Mouse (Mus musculus): ENCODE results near the gene Opn1mw. TPM values are rescaled to one million over a fixed set of nuclear protein-coding genes. Genes with fewer than 3 reads are reported as not detected.
"Not testable (repeated sequence)": the region's sequence is repeated elsewhere in the genome, so short reads cannot be mapped to it uniquely, and the experiment has no call there.

The Opn1mw gene
- polyA plus RNA-seq, 1 experiment from 2014 or later, result not detected

- Histone ChIP-seq H3K4me1 (replicated peaks; ENCODE audit: control insufficient read depth, insufficient read depth) (no peaks in the 10 kb centered on the region), H3K36me3 (ENCODE audit: control insufficient read depth, insufficient read depth, low read length) (no peaks in the 10 kb centered on the region), H3K4me2 (replicated peaks; ENCODE audit: low read depth) (no peak overlapping the region), H3K27me3 (ENCODE audit: control insufficient read depth, insufficient read depth, low read length) (no peaks in the 10 kb centered on the region), H3K9me3 (ENCODE audit: control insufficient read depth, low read length) (no peaks in the 10 kb centered on the region), H3K9ac (ENCODE audit: low read length) (no peak overlapping the region), H3K4me3 (ENCODE audit: low read depth, low read length) (no peak overlapping the region), H3K27ac (replicated peaks) (no peak overlapping the region)
- DNase-seq (ENCODE audit: low spot score), result no peak
- no peak for ATAC-seq (ENCODE audit: low FRiP score, low TSS enrichment)
- 47% methylated on average over 2 of the region's 2 CpGs for WGBS
- TF ChIP-seq CTCF (IDR thresholded peaks at IDR 0.05; ENCODE audit: low read depth) (no peak), EP300 (optimal IDR thresholded peaks at IDR 0.05) (no peak)
Observed at GRCm38 (mm10) chrX:74105916-74106315, 21.3 kb upstream of the Opn1mw start.

GRCm38 (mm10) chrX:74108747-74109146, 18.5 kb upstream of the Opn1mw start:
- Histone ChIP-seq H3K27me3 (ENCODE audit: control insufficient read depth, insufficient read depth, low read length) (no peaks in the 10 kb centered on the region), H3K9me3 (ENCODE audit: control insufficient read depth, low read length) (no peaks in the 10 kb centered on the region), H3K9ac (ENCODE audit: low read length) (no peak overlapping the region), H3K27ac (replicated peaks) (no peak overlapping the region), H3K4me1 (replicated peaks; ENCODE audit: control insufficient read depth, insufficient read depth) (no peaks in the 10 kb centered on the region), H3K4me3 (ENCODE audit: low read depth, low read length) (no peak overlapping the region), H3K4me2 (replicated peaks; ENCODE audit: low read depth) (no peak overlapping the region), H3K36me3 (ENCODE audit: control insufficient read depth, insufficient read depth, low read length) (no peaks in the 10 kb centered on the region)
- TF ChIP-seq CTCF (IDR thresholded peaks at IDR 0.05; ENCODE audit: low read depth), result no peak
- TF ChIP-seq EP300 (optimal IDR thresholded peaks at IDR 0.05), result no peak
- ATAC-seq (ENCODE audit: low FRiP score, low TSS enrichment) (no peak), DNase-seq (ENCODE audit: low spot score) (no peak)
- WGBS, result 41% methylated on average over 3 of the region's 3 CpGs

- TF ChIP-seq CTCF (IDR thresholded peaks at IDR 0.05; ENCODE audit: low read depth), result no peak
- TF ChIP-seq EP300 (optimal IDR thresholded peaks at IDR 0.05), result no peak
- Histone ChIP-seq H3K27me3 (ENCODE audit: control insufficient read depth, insufficient read depth, low read length) (no peaks in the 10 kb centered on the region), H3K4me1 (replicated peaks; ENCODE audit: control insufficient read depth, insufficient read depth) (no peaks in the 10 kb centered on the region), H3K36me3 (ENCODE audit: control insufficient read depth, insufficient read depth, low read length) (no peaks in the 10 kb centered on the region), H3K4me2 (replicated peaks; ENCODE audit: low read depth) (no peak overlapping the region), H3K4me3 (ENCODE audit: low read depth, low read length) (no peak overlapping the region), H3K27ac (replicated peaks) (no peak overlapping the region), H3K9me3 (ENCODE audit: control insufficient read depth, low read length) (no peaks in the 10 kb centered on the region), H3K9ac (ENCODE audit: low read length) (no peak overlapping the region)
- ATAC-seq (ENCODE audit: low FRiP score, low TSS enrichment) (no peak), DNase-seq (ENCODE audit: low spot score) (no peak)
Observed at GRCm38 (mm10) chrX:74114036-74114435, 13.2 kb upstream of the Opn1mw start.

- WGBS, result 15% methylated on average over 10 of the region's 10 CpGs
- peak; percentile 84 for ATAC-seq (ENCODE audit: low FRiP score, low TSS enrichment)
- DNase-seq (ENCODE audit: low spot score), result peak; percentile 64
- TF ChIP-seq EP300 (optimal IDR thresholded peaks at IDR 0.05), result no peak
- TF ChIP-seq CTCF (IDR thresholded peaks at IDR 0.05; ENCODE audit: low read depth), result peak; percentile 76
- Histone ChIP-seq H3K27me3 (ENCODE audit: control insufficient read depth, insufficient read depth, low read length) (no peaks in the 10 kb centered on the region), H3K9me3 (ENCODE audit: control insufficient read depth, low read length) (no peaks in the 10 kb centered on the region), H3K27ac (replicated peaks) (no peak overlapping the region), H3K4me2 (replicated peaks; ENCODE audit: low read depth) (peak overlapping the region; percentile 25; the same call in 1 of the 2 replicates), H3K36me3 (ENCODE audit: control insufficient read depth, insufficient read depth, low read length) (no peaks in the 10 kb centered on the region), H3K4me1 (replicated peaks; ENCODE audit: control insufficient read depth, insufficient read depth) (no peaks in the 10 kb centered on the region), H3K4me3 (ENCODE audit: low read depth, low read length) (peak overlapping the region; percentile 18; the same call in 1 of the 2 replicates), H3K9ac (ENCODE audit: low read length) (peak overlapping the region; percentile 31; the same call in 1 of the 2 replicates)
Observed at GRCm38 (mm10) chrX:74115511-74115910, 11.8 kb upstream of the Opn1mw start.

- no peak for ATAC-seq (ENCODE audit: low FRiP score, low TSS enrichment)
- Histone ChIP-seq H3K9ac (ENCODE audit: low read length) (no peak overlapping the region), H3K4me1 (replicated peaks; ENCODE audit: control insufficient read depth, insufficient read depth) (no peaks in the 10 kb centered on the region), H3K36me3 (ENCODE audit: control insufficient read depth, insufficient read depth, low read length) (no peaks in the 10 kb centered on the region), H3K27me3 (ENCODE audit: control insufficient read depth, insufficient read depth, low read length) (no peaks in the 10 kb centered on the region), H3K4me3 (ENCODE audit: low read depth, low read length) (no peak overlapping the region), H3K27ac (replicated peaks) (no peak overlapping the region), H3K9me3 (ENCODE audit: control insufficient read depth, low read length) (no peaks in the 10 kb centered on the region), H3K4me2 (replicated peaks; ENCODE audit: low read depth) (no peak overlapping the region)
- 56% methylated on average over 2 of the region's 2 CpGs for WGBS
- TF ChIP-seq CTCF (IDR thresholded peaks at IDR 0.05; ENCODE audit: low read depth), result peak; percentile 47
- TF ChIP-seq EP300 (optimal IDR thresholded peaks at IDR 0.05), result no peak
- no peak for DNase-seq (ENCODE audit: low spot score)
Observed at GRCm38 (mm10) chrX:74124975-74125374, 2.3 kb upstream of the Opn1mw start.

GRCm38 (mm10) chrX:74135263-74135662, 8.0 kb downstream of the Opn1mw start, which contains the start of gene Mecp2:
Mecp2 (minus strand) TSS chrX:74135363.
- not testable (repeated sequence) for H3K27ac ChIP-seq (replicated peaks); ATAC-seq (ENCODE audit: low FRiP score, low TSS enrichment); H3K4me3 ChIP-seq (ENCODE audit: low read depth, low read length); H3K27me3 ChIP-seq (ENCODE audit: control insufficient read depth, insufficient read depth, low read length); H3K36me3 ChIP-seq (ENCODE audit: control insufficient read depth, insufficient read depth, low read length); H3K4me2 ChIP-seq (replicated peaks; ENCODE audit: low read depth); H3K4me1 ChIP-seq (replicated peaks; ENCODE audit: control insufficient read depth, insufficient read depth); H3K9ac ChIP-seq (ENCODE audit: low read length); H3K9me3 ChIP-seq (ENCODE audit: control insufficient read depth, low read length); DNase-seq (ENCODE audit: low spot score)
- WGBS, result 33% methylated on average over 1 of the region's 1 CpGs

Measured in stomach, postnatal 0 days (tissue).